Mouse (Mus musculus) layer of hippocampus, postnatal 10 days (tissue): Measurements from ENCODE around the gene Repin1. TPM values are rescaled to one million over a fixed set of nuclear protein-coding genes. Genes with fewer than 3 reads are reported as not detected.

Experiments used
- total RNA-seq, 2 experiments: library from RNA; stranded (reverse); gene quantifications; 2 replicates each; pipeline ENCODE4 v1.2.3; 2021

Repin1 gene
- total RNA-seq, 2 experiments from 2014 or later = 29.2 to 30.1 TPM

Other genes with a start within 250 kb of the Repin1 start
- gene Krba1, start 198.3 kb upstream of the Repin1 start, total RNA-seq = 10 to 100 TPM; 43.0 to 54.4 TPM
- gene Zfp467, start 148.1 kb upstream of the Repin1 start, total RNA-seq = 10 to 100 TPM; 17.2 to 21.3 TPM
- gene Sspo, start 145.7 kb upstream of the Repin1 start, total RNA-seq = under 1 TPM; 0.21 to 0.58 TPM
- gene Atp6v0e2, start 56.3 kb upstream of the Repin1 start, total RNA-seq = 100 to 1,000 TPM; 413 to 459 TPM
- 10 to 100 TPM; 27.0 to 30.6 TPM for gene Lrrc61, start 39.1 kb upstream of the Repin1 start, total RNA-seq
- gene Rarres2, start 21.1 kb upstream of the Repin1 start, total RNA-seq = 10 to 100 TPM; 15.1 to 15.3 TPM
- not detected for gene Gm45021, start 4.3 kb upstream of the Repin1 start, total RNA-seq
- gene Gm44965, start 58 bp downstream of the Repin1 start, total RNA-seq = not detected
- 1 to 10 TPM; 5.6 to 6.6 TPM for gene Zfp775, start 8.2 kb downstream of the Repin1 start, total RNA-seq
- 10 to 100 TPM; 13.7 to 15.5 TPM for gene AI854703, start 32.9 kb downstream of the Repin1 start, total RNA-seq
- gene Gimap8, start 53.4 kb downstream of the Repin1 start, total RNA-seq = 1 to 10 TPM; 1.5 to 1.7 TPM
- 1 to 10 TPM; 1.0 to 1.4 TPM for gene Gimap9, start 82.2 kb downstream of the Repin1 start, total RNA-seq
- gene Gimap4, start 90.7 kb downstream of the Repin1 start, total RNA-seq = under 1 TPM; 0.58 to 0.71 TPM
- gene Gimap6, start 114.3 kb downstream of the Repin1 start, total RNA-seq = 1 to 10 TPM; 6.2 to 8.2 TPM
- gene Gm28053, start 124.7 kb downstream of the Repin1 start, total RNA-seq = not detected
- gene Gimap7, start 124.7 kb downstream of the Repin1 start, total RNA-seq = not detected
- 1 to 10 TPM; 3.0 to 3.2 TPM for gene Gimap1, start 145.2 kb downstream of the Repin1 start, total RNA-seq
- gene Gimap5, start 152.3 kb downstream of the Repin1 start, total RNA-seq = 1 to 10 TPM in 1 of 2 experiments, under 1 TPM in 1; 0.98 to 1.2 TPM
- gene Gimap3, start 177.0 kb downstream of the Repin1 start, total RNA-seq = not detected
- gene Tmem176a, start 247.0 kb downstream of the Repin1 start, total RNA-seq = 10 to 100 TPM; 14.7 to 15.4 TPM
- gene Tmem176b, start 247.6 kb downstream of the Repin1 start, total RNA-seq = 10 to 100 TPM; 45.6 to 47.8 TPM